Mouse (Mus musculus): ENCODE measurements around the gene Fam53a.

Gene Fam53a

DNA sequence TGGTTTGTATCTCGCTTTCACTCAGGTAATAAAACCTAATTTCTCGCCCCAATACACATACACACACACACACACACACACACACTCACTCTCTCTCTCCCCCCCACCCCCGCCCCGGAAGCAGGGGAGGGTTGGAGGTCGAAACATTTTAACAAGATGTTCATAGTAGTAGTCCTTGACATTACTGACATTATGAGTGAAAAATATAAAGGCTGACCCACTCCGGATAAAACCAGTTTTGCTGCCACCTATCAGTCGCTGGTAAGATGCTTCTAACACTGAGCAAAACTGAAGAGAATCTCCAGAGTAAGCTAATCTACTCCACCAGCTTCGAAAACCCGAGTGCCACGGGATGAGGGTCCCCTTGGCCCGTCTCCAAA, 22.1 kb upstream of the Fam53a start:
- no peak for TF ChIP-seq GATA4 (IDR thresholded peaks at IDR 0.05; ENCODE audit: insufficient replicate concordance, low read length)

DNA sequence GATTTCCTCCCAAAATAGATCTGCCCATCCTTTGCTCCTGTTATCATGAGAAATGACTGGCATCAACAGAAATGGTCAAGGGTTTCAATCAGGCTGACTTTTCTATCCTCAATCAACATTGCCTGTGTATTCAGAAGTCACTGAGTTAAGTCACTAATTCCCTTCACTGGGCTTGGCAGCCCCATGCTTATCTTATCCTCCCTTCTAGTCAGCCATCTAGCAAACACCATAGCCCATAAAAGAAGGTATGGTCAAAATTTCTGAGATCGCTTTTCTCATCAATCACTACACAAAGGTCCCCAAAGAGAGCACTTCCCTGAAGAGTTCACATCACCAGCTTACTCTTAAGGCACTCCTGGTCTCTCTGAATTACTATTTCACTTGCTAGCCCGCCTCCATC, 21.6 kb upstream of the Fam53a start:
- no peak for TF ChIP-seq GATA4 (IDR thresholded peaks at IDR 0.05; ENCODE audit: insufficient replicate concordance, low read length)

DNA sequence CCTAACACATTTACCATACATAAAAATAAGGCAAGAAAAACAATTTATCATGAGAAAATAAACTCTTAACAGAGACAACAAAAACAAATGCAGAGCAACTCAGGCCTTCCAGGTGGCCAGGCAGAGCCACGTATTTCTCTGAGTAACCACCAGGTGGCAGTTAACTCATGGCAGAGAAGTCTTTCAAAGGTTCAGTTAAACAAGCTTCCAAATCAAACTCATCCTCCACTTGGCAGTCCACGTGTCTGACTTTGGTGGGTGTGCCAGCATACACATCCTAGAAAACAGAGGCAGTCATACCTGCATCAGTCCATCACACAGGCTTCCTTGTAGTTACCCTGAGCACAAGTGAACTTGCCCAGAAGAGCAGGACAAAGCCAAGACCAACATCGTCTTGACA, 11.2 kb upstream of the Fam53a start:
- no peak for TF ChIP-seq GATA4 (IDR thresholded peaks at IDR 0.05; ENCODE audit: insufficient replicate concordance, low read length)

DNA sequence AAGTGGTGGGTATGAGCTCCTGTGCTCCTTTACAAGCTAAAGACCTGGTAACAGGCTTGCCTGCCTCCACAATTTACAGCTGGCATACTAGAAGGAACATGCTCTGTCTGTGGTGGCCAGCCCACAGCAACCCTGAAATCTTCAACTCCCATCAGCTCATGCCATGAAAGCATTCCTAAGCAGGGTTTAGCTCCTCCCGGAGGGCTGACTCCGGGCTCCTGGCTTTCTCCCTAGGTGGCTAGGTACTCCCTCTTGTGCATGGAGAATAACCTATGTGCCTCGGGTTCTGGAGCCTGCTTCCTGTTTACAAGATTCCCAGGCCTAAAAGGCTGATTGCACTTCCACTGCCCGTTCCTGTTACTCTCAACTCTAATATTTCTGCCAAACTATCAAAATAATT, 9.4 kb upstream of the Fam53a start:
- TF ChIP-seq GATA4 (IDR thresholded peaks at IDR 0.05; ENCODE audit: insufficient replicate concordance, low read length), result peak; percentile 59; the same call in 1 of the 2 replicates

DNA sequence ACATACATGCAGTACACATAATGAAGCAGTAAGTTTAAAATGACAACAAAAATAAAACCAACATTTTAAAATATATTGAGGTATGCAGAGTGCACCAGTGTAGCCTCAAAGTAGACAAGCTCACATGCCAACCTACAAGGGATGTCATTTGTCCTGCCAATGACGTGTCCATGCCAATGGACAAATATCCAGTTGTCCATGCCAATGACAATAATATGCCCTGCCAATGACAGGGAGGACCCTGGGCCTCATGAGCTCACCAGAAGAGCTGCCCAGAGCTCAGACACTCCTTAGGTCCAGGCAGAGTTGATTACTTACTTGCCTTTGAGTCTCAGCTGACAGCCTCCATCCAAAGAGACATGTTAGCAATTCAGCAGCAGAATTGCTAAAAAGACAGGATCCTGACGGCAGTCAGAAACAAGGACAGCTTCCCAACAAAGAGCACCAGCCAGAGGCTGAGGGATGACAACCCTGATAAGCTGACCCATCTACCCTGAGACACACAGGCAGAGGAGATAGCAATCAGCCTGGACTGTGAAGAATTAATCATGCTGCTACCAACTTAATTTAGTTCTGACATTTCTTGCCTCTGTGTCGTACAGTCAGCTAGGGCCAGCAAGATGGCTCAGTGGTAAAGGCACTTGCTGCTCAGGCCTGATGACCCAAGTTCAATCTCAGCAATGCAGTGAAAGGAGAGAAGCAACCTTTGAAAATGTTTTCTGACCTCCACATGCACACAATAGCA, 8.3 kb upstream of the Fam53a start:
- TF ChIP-seq GATA4 (IDR thresholded peaks at IDR 0.05; ENCODE audit: insufficient replicate concordance, low read length), result no peak

DNA sequence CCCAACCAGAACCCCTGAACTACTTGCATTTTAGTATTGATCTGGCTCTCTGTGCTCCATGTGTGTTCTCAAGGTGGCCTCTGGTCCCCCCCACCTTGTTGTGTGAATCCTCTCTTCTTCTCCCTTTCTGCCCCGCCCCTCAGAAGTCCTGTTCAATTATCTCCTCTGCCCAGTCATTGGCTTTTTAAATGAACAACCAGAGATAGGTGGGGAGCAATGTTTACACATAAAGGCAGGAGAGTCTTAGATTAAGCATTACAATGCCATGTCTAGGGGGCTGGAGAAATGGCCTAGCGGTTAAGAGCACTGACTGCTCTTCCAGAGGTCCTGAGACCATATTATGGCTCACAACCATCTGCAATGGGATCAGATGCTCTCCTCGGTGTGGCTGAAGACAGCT, 5.9 kb upstream of the Fam53a start:
- TF ChIP-seq GATA4 (IDR thresholded peaks at IDR 0.05; ENCODE audit: insufficient replicate concordance, low read length), result no peak

- TF ChIP-seq GATA4 (IDR thresholded peaks at IDR 0.05; ENCODE audit: insufficient replicate concordance, low read length), result no peak
Measured at GRCm38 (mm10) chr5:33632526-33632925, 3.1 kb upstream of the Fam53a start.

- TF ChIP-seq GATA4 (IDR thresholded peaks at IDR 0.05; ENCODE audit: insufficient replicate concordance, low read length), result no peak
Measured at GRCm38 (mm10) chr5:33630615-33631014, 1.2 kb upstream of the Fam53a start.

GRCm38 (mm10) chr5:33630061-33630460, 626 bp upstream of the Fam53a start:
- TF ChIP-seq GATA4 (IDR thresholded peaks at IDR 0.05; ENCODE audit: insufficient replicate concordance, low read length), result no peak

- no peak for TF ChIP-seq GATA4 (IDR thresholded peaks at IDR 0.05; ENCODE audit: insufficient replicate concordance, low read length)
Measured at GRCm38 (mm10) chr5:33628820-33629300, 575 bp downstream of the Fam53a start.

GRCm38 (mm10) chr5:33627968-33628367, 1.5 kb downstream of the Fam53a start:
- TF ChIP-seq GATA4 (IDR thresholded peaks at IDR 0.05; ENCODE audit: insufficient replicate concordance, low read length), result no peak

- TF ChIP-seq GATA4 (IDR thresholded peaks at IDR 0.05; ENCODE audit: insufficient replicate concordance, low read length), result no peak
Measured at GRCm38 (mm10) chr5:33623766-33624165, 5.7 kb downstream of the Fam53a start.

DNA sequence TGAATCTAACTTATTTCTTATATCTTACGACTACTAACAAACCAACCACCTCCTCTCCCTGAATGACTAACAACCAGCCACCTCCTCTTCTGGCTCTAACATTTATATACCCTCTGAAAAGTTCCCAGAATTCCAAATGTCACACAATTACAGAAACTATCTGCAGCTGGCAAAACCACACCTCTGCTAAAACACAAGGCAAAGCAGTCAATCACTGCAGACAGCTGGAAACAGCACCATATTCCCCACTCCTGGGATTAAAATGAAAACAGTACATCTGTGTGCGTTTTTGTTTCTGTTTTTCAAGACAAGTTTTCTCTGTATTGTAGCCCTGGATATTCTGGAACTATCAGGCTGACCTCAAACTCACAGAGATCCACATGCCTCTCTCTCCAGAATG, 6.8 kb downstream of the Fam53a start:
- no peak for TF ChIP-seq GATA4 (IDR thresholded peaks at IDR 0.05; ENCODE audit: insufficient replicate concordance, low read length)

DNA sequence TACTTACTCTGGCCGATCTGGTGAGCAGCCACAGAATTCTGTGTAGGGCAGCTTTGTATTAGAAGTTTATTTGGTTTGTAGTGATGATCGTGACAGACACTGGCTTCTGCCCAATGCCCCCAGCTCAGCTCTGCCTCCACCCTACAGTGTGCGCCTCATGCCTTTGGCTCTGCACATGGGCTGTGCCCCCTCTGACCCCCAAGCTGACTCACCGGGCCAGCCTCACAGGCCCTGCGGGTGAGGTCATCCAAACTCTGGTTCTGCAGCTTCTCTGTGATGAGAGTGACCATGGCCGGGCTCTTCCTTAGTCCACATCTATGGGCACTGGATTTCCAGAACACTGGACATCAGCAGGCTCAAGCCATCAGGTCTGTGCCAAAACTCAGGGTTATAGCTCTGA, 15.0 kb downstream of the Fam53a start:
- no peak for TF ChIP-seq GATA4 (IDR thresholded peaks at IDR 0.05; ENCODE audit: insufficient replicate concordance, low read length)

DNA sequence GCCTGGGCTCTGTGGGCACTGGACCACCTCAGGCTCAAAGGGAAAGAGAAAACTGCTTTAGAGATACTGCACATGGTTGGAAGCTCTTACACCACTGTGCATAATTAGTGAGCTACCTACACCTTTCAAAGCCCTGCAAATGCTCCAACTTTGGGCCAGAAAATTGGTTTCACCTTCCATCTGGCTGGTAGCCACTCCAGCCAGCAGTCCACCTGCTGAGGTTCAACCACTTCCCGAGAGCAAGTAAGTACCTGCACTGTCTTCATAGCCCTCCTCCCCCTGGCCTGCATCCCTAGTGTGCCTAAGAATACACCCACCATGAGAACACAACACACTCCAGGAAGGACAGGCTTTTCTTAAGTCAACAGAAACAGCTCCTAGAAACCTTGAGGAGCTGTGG, 17.6 kb downstream of the Fam53a start:
- TF ChIP-seq GATA4 (IDR thresholded peaks at IDR 0.05; ENCODE audit: insufficient replicate concordance, low read length), result no peak

GRCm38 (mm10) chr5:33609226-33609625, 20.2 kb downstream of the Fam53a start:
- TF ChIP-seq GATA4 (IDR thresholded peaks at IDR 0.05; ENCODE audit: insufficient replicate concordance, low read length), result no peak

GRCm38 (mm10) chr5:33607434-33607833, 22.0 kb downstream of the Fam53a start:
- TF ChIP-seq GATA4 (IDR thresholded peaks at IDR 0.05; ENCODE audit: insufficient replicate concordance, low read length), result no peak

Data from liver, adult (tissue).